Mouse (Mus musculus) liver, postnatal 0 days (tissue): Measurements from ENCODE around the gene Pde9a. TPM values are rescaled to one million over a fixed set of nuclear protein-coding genes. Genes with fewer than 3 reads are reported as not detected.
A peak's percentile ranks its signal among the peaks of the same experiment; 100 is the strongest.

ENCODE experiments used
- ATAC-seq: fragments of 200-750 bp; cut with Nextera tagmentation; 2 replicates; pipeline ENCODE4 v1.8.0; 2017; ENCODE audit warnings: mild to moderate bottlenecking, moderate library complexity
- DNase-seq: peaks from one replicate; pipeline ENCODE4 v3.0.0-alpha.2; 2016
- H3K27ac ChIP-seq: fragments of 300-500 bp; sonication (generic); 2 replicates; pipeline ENCODE4 v1.5.1; 2014; ENCODE audit warnings: antibody characterized with exemption, moderate library complexity, mild to moderate bottlenecking, low read depth
- H3K27me3 ChIP-seq: fragments of 300-500 bp; sonication (generic); 2 replicates; pipeline ENCODE4 v1.6.1; 2014; ENCODE audit warnings: low read length, control low read depth, mixed read lengths; ENCODE audit not compliant: insufficient read depth
- H3K36me3 ChIP-seq: fragments of 300-500 bp; sonication (generic); replicated peaks from 2 replicates; pipeline ENCODE4 v1.6.1; 2014; ENCODE audit warnings: mild to moderate bottlenecking, control low read depth, low read length, moderate library complexity, mixed read lengths; ENCODE audit not compliant: insufficient read depth
- H3K4me1 ChIP-seq: fragments of 300-500 bp; sonication (generic); 2 replicates; pipeline ENCODE4 v1.6.1; 2014; ENCODE audit warnings: antibody characterized with exemption, mild to moderate bottlenecking, control low read depth; ENCODE audit not compliant: insufficient read depth
- H3K4me2 ChIP-seq: fragments of 300-500 bp; sonication (generic); 2 replicates; pipeline ENCODE4 v1.6.1; 2014; ENCODE audit warnings: low read depth, mild to moderate bottlenecking, low read length, moderate library complexity, mixed read lengths
- H3K4me3 ChIP-seq: fragments of 300-500 bp; sonication (generic); 2 replicates; pipeline ENCODE4 v1.5.1; 2014; ENCODE audit warnings: low read depth, low read length
- H3K9ac ChIP-seq: fragments of 300-500 bp; sonication (generic); replicated peaks from 2 replicates; pipeline ENCODE4 v1.6.1; 2014; ENCODE audit warnings: mild to moderate bottlenecking, moderate library complexity
- H3K9me3 ChIP-seq: fragments of 300-500 bp; sonication (generic); 2 replicates; pipeline ENCODE4 v1.6.1; 2016; ENCODE audit warnings: mild to moderate bottlenecking, control low read depth, low read length, mixed read lengths
- CTCF ChIP-seq: sonication (generic); IDR thresholded peaks from 2 replicates; pipeline ENCODE4 v1.5.1; 2016; ENCODE audit warnings: antibody characterized with exemption, low read depth
- EP300 ChIP-seq: IDR thresholded peaks from 2 replicates; pipeline ENCODE4 v1.6.1; 2016; ENCODE audit warnings: antibody characterized with exemption, low read depth, mild to moderate bottlenecking
- WGBS: fragments of 180-500 bp; shearing (Covaris S2); extraction: QIAGEN DNeasy Blood & Tissue Kit; methylation state at CpG from one replicate; pipeline ENCODE4 v1.1.7; 2014; ENCODE audit not compliant: insufficient replicate concordance; 5-methylcytosine and 5-hydroxymethylcytosine counted together
- polyA plus RNA-seq: library from polyadenylated mRNA; unstranded; fragments of >200 nt; fragmentation: Nextera tagmentation; extraction: Ambion mirVana; gene quantifications from 2 replicates; pipeline ENCODE4 v1.2.1, GENCODE M21; 2015

Pde9a gene
- polyA plus RNA-seq, 1 experiment from 2014 or later: 7.6 TPM

GRCm38 (mm10) chr17:31437482-31437881 is 51.5 kb downstream of the Pde9a start:
- DNase-seq (no peak), ATAC-seq (no peak)
- H3K27me3 ChIP-seq: 0 out of 2 replicates have a peak, but pooled peaks cover 2% of the 10 kb centered on the region
- H3K27ac ChIP-seq: no peak overlapping the region
- 82% methylated on average over 9 of the region's 9 CpGs for WGBS
- no peaks in the 10 kb centered on the region for H3K4me1 ChIP-seq
- no peak overlapping the region for H3K4me2 ChIP-seq
- no peak overlapping the region for H3K4me3 ChIP-seq
- TF ChIP-seq EP300 (no peak), CTCF (no peak)
- no peaks in the 10 kb centered on the region for H3K9me3 ChIP-seq
- no peak overlapping the region for H3K9ac ChIP-seq
- H3K36me3 ChIP-seq: no peaks in the 10 kb centered on the region

GRCm38 (mm10) chr17:31439978-31440377 is 54.0 kb downstream of the Pde9a start:
- Histone ChIP-seq H3K9ac (no peak overlapping the region), H3K27me3 (no peaks in the 10 kb centered on the region), H3K27ac (no peak overlapping the region), H3K4me2 (no peak overlapping the region), H3K36me3 (no peaks in the 10 kb centered on the region), H3K4me1 (peaks cover 5% of the 10 kb centered on the region), H3K9me3 (no peaks in the 10 kb centered on the region), H3K4me3 (no peak overlapping the region)
- ATAC-seq (no peak), DNase-seq (no peak)
- no peak for TF ChIP-seq CTCF
- TF ChIP-seq EP300: no peak
- 64% methylated on average over 4 of the region's 4 CpGs for WGBS

GRCm38 (mm10) chr17:31442513-31442912 is 56.5 kb downstream of the Pde9a start:
- Histone ChIP-seq H3K27ac (no peak overlapping the region), H3K4me2 (no peak overlapping the region), H3K27me3 (no peaks in the 10 kb centered on the region), H3K36me3 (no peaks in the 10 kb centered on the region), H3K4me1 (peaks cover 10% of the 10 kb centered on the region), H3K9ac (no peak overlapping the region), H3K4me3 (no peak overlapping the region), H3K9me3 (no peaks in the 10 kb centered on the region)
- ATAC-seq: no peak
- no peak for DNase-seq
- TF ChIP-seq CTCF: no peak
- no peak for TF ChIP-seq EP300
- WGBS: 71% methylated on average over 8 of the region's 8 CpGs

- H3K4me1 ChIP-seq: peaks cover 10% of the 10 kb centered on the region
- TF ChIP-seq EP300 (no peak), CTCF (no peak)
- DNase-seq: peak; percentile 53
- no peaks in the 10 kb centered on the region for H3K27me3 ChIP-seq
- 63% methylated on average over 7 of the region's 7 CpGs for WGBS
- no peaks in the 10 kb centered on the region for H3K36me3 ChIP-seq
- H3K4me2 ChIP-seq: no peak overlapping the region
- peak overlapping the region; percentile 44; the same call in 1 of the 2 replicates for H3K27ac ChIP-seq
- ATAC-seq: peak; percentile 66
- no peak overlapping the region for H3K4me3 ChIP-seq
- no peak overlapping the region for H3K9ac ChIP-seq
- H3K9me3 ChIP-seq: no peaks in the 10 kb centered on the region
Observed at GRCm38 (mm10) chr17:31444251-31444650, 58.2 kb downstream of the Pde9a start.

- ATAC-seq (peak; percentile 57; the same call in 1 of the 2 replicates), DNase-seq (peak; percentile 29)
- Histone ChIP-seq H3K9me3 (no peaks in the 10 kb centered on the region), H3K27me3 (no peaks in the 10 kb centered on the region), H3K4me2 (no peak overlapping the region), H3K4me1 (peaks cover 10% of the 10 kb centered on the region), H3K9ac (no peak overlapping the region), H3K36me3 (no peaks in the 10 kb centered on the region), H3K4me3 (no peak overlapping the region), H3K27ac (peak overlapping the region; percentile 60)
- 25% methylated on average over 7 of the region's 7 CpGs for WGBS
- peak; percentile 20; the same call in 1 of the 2 replicates for TF ChIP-seq EP300
- TF ChIP-seq CTCF: no peak
Observed at GRCm38 (mm10) chr17:31445061-31445731, 59.2 kb downstream of the Pde9a start.

- DNase-seq (no peak), ATAC-seq (no peak)
- Histone ChIP-seq H3K36me3 (no peaks in the 10 kb centered on the region), H3K4me3 (no peak overlapping the region), H3K27ac (no peak overlapping the region), H3K9me3 (no peaks in the 10 kb centered on the region), H3K4me2 (no peak overlapping the region), H3K4me1 (peaks cover 10% of the 10 kb centered on the region), H3K27me3 (no peaks in the 10 kb centered on the region), H3K9ac (no peak overlapping the region)
- TF ChIP-seq CTCF: no peak
- no peak for TF ChIP-seq EP300
- WGBS: 52% methylated on average over 5 of the region's 5 CpGs
Observed at GRCm38 (mm10) chr17:31447766-31448165, 61.8 kb downstream of the Pde9a start.
